Mouse (Mus musculus): ENCODE results near the gene Nfix. TPM values are rescaled to one million over a fixed set of nuclear protein-coding genes. Genes with fewer than 3 reads are reported as not detected.
A peak's percentile ranks its signal among the peaks of the same experiment; 100 is the strongest.

Nfix gene
- total RNA-seq, 2 experiments from 2014 or later = 465 to 558 TPM

DNA sequence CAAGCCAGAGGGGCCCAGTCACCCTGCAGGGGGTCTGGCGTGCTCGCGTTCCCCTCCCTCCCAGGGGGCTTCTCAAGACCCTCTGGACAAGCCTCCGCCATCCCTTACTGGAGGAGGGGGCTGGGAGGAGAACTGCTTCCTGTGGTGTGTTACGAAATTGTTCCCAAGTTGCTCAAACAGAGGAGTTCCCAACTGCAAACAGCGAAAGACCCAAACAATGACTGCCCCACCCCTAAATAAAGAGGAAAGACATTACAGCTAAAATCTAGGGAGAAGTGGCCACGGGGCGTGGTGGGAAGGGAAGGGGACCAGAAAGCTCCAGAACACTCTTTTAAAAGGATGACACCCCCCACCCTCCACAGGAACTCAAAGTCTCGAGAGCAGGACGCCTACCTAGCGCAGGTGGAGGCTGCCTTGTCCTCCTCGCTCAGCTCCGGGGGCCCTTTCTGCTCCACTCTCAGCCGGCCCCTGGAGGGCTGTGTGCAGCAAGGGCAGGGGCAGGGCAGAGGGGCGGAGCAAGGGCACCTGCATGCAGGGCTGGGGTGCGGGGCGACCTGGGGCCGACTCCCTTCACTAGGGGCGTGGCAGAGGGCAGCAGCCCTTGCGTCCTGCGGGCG is 92.8 kb downstream of the Nfix start:
- no peak for TF ChIP-seq CTCF (IDR thresholded peaks at IDR 0.05)
- intact Hi-C loops (cut with DNase I) = no loop called here
- peak; percentile 70 for DNase-seq
- peak overlapping the region; percentile 58 for H3K4me3 ChIP-seq
- peak overlapping the region; percentile 87 for H3K27ac ChIP-seq

DNA sequence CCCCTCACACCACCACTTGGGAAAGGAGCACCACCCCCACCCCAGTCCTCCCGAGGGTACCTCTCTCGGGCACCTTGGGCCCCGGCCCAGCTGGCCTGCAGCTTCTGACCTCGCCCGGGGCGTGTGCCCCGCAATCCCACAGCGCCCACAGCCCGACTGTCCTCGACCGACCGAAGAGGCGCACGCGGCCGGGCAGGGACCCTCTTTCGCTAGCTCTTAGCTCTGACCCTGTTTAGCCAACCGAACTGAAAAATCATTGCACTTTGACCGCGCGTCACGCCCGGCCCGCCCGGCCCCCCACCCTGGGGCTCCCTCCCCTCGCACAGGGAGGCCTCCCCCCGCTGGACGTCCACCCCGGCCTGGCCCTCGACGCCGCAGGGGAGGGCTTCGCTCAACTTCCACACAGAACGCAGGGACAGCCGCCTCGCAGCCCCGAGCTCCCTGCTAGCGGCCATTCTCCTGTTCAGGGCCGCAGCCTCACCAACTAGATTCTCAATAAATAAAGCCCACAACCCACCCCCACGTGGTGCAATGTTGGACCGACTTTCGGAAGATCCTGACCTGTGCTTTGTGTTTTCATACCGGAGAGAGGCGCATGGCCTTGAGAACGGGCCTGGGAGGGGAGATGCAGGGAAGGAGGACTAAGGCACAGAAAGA is 93.4 kb downstream of the Nfix start:
- peak; percentile 79 for DNase-seq
- Histone ChIP-seq H3K4me3 (peak overlapping the region; percentile 58), H3K27ac (peak overlapping the region; percentile 87)
- intact Hi-C loops (cut with DNase I) = no loop called here
- TF ChIP-seq CTCF (IDR thresholded peaks at IDR 0.05) = no peak

GRCm38 (mm10) chr8:84705960-84706359 is 94.2 kb downstream of the Nfix start:
- Histone ChIP-seq H3K4me3 (peak overlapping the region; percentile 58), H3K27ac (peak overlapping the region; percentile 87)
- no peak for DNase-seq
- no peak for TF ChIP-seq CTCF (IDR thresholded peaks at IDR 0.05)
- intact Hi-C loops (cut with DNase I) = no loop called here

- intact Hi-C loops (cut with DNase I) = loop anchor here (5.0 kb wide), 1 partner anchor 32 kb away; no protein-coding TSS in a partner anchor
- peak; percentile 66 for DNase-seq
- Histone ChIP-seq H3K27ac (peak overlapping the region; percentile 87), H3K4me3 (peak overlapping the region; percentile 58)
- TF ChIP-seq CTCF (IDR thresholded peaks at IDR 0.05) = no peak
Measured at GRCm38 (mm10) chr8:84704867-84705831, 95.0 kb downstream of the Nfix start.

DNA sequence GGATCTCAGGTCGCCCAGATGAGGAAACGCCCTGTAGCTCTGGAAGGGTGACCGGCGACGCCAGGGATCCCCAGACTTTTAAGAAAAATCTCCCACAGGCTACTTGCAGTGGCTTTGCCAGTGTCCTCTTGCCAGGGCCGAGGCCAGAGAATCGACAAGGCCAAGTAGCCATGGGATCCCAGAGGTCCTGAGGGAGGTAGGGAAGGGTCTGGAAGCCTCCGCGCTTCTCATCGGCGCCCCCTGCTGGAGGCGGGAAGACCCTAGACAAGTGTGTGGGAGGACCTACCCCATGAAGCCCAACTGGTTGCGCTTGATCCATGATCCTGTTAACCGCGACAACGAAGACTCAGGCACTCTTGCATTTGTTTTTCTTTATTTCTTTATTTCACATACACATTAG is 95.8 kb downstream of the Nfix start:
- TF ChIP-seq CTCF (IDR thresholded peaks at IDR 0.05) = peak; percentile 83
- intact Hi-C loops (cut with DNase I) = loop anchor here (5.0 kb wide), 1 partner anchor 33 kb away; no protein-coding TSS in a partner anchor
- H3K27ac ChIP-seq = peak overlapping the region; percentile 87
- DNase-seq = peak; percentile 90
- H3K4me3 ChIP-seq = peak overlapping the region; percentile 58

DNA sequence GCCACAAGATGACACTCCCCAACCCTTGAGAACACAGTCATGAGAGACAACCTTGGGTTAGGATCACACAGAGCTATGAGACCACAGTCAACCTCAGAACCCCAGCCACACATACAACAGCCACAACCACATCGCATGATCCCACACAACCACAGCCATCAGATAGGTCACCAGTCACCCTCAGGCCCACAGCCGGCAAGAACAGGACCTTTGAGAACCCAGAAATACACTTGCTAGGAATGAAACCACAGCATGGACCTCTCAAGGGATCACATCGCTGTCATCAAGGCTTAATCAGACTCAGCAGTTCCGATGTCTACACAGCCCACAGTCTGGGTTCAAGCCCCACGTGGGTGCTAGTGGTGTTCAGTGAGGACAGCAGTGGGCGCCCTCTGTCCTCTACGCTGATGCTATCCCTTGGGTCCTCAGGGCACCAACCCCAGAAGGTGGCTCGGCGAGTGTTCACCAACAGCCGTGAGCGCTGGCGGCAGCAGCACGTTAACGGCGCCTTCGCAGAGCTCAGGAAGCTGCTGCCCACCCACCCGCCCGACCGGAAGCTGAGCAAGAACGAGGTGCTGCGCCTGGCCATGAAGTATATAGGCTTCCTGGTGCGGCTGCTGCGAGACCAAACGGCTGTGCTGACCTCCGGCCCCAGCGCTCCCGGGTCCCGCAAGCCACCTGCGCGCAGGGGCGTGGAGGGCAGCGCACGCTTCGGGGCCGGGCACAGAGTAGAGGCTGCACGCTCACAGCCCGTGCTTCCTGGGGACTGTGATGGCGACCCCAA is 96.5 kb downstream of the Nfix start:
- H3K4me3 ChIP-seq = peak overlapping the region; percentile 58

GRCm38 (mm10) chr8:84702963-84703465 is 97.1 kb downstream of the Nfix start:
- Histone ChIP-seq H3K4me3 (peak overlapping the region; percentile 58), H3K27ac (peak overlapping the region; percentile 87)
- TF ChIP-seq CTCF (IDR thresholded peaks at IDR 0.05) = no peak
- DNase-seq = peak; percentile 23
- intact Hi-C loops (cut with DNase I) = loop anchor here (5.0 kb wide), 1 partner anchor 34 kb away; no protein-coding TSS in a partner anchor

More for the DNA sequence above, 96.5 kb downstream of the Nfix start:
- peak; percentile 28 for DNase-seq
- H3K27ac ChIP-seq = peak overlapping the region; percentile 87
- TF ChIP-seq CTCF (IDR thresholded peaks at IDR 0.05) = no peak
- intact Hi-C loops (cut with DNase I) = loop anchor here (5.0 kb wide), 1 partner anchor 34 kb away; no protein-coding TSS in a partner anchor

DNA sequence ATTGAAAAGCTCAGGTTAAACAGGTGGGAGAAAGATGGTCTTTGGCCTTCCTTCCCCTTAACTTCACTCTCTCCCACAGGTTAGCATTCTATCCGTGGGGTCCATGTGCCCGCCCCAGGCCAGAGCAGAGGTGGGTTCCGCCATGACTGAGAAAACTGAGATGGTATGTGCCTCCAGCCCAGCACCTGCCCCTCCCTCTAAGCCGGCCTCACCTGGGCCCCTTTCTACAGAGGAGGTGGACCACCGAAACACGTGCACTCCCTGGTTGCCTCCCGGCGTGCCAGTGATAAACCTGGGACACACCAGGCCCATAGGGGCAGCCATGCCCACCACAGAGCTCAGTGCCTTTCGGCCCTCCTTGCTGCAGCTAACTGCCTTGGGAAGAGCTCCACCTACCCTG is 97.6 kb downstream of the Nfix start:
- TF ChIP-seq CTCF (IDR thresholded peaks at IDR 0.05) = no peak
- Histone ChIP-seq H3K27ac (peak overlapping the region; percentile 87), H3K4me3 (peak overlapping the region; percentile 58)
- DNase-seq = peak; percentile 35
- intact Hi-C loops (cut with DNase I) = loop anchor here (5.0 kb wide), 1 partner anchor 35 kb away; no protein-coding TSS in a partner anchor

DNA sequence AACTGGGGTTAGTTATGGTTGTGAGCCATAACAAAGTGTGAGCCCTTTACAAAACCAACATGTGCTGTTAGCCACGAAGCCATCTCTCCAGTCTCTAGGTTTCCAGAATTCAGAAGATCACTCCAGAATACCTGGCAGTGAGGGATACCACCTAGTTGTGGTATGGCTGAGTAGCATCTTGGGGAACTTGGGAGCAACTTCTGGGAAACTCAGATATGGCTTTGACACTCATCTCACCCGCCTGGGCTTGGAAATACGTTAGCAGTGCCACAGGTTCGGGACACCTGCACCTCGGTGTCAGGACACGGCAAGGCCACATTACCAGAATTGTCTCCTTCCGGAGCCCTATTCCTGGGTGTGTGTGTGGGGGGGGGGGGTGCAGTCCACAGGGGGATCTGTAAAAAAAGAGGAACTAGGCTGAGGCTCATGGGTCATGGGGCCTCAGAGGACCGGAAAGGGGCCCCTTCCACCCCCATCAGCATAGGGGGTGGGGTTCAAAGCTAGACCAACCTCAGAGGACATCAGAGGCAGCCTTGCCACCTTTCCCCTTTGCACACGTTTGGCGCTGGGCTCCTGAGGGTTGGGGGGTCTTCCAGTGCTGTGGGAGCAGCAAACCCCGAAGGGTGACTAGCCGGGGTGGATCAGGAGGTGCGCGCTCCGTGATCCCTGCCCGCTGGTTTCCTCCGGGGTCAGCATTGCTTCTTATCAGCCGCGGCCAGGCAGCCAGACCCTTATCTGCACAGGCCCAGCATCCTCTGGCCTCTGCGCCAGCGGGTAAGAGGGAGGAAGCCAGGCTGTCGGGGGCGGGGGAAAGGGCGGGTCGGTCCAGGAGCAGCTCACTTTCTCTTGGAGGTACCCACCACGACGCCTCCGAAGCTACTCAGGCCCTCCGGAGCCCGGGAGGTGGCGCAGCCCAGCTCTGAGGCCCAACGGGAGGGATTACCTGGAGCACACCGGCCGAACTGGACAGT is 98.9 kb downstream of the Nfix start, which contains the start of gene Lyl1:
Gene Lyl1, plus strand, starts transcription at position 517 of the 971 bp plus-strand sequence.
- intact Hi-C loops (cut with DNase I) = loop anchor here (5.0 kb wide), 1 partner anchor 36 kb away; no protein-coding TSS in a partner anchor
- peak; percentile 75 for DNase-seq
- peak; percentile 33; the same call in 1 of the 2 replicates for TF ChIP-seq CTCF (IDR thresholded peaks at IDR 0.05)
- Histone ChIP-seq H3K27ac (peak within 1 kb of the TSS; percentile 87), H3K4me3 (peak within 1 kb of the TSS; percentile 58)

- intact Hi-C loops (cut with DNase I) = loop anchor here (5.0 kb wide), 1 partner anchor 37 kb away; no protein-coding TSS in a partner anchor
- peak overlapping the region; percentile 87 for H3K27ac ChIP-seq
- no peak for TF ChIP-seq CTCF (IDR thresholded peaks at IDR 0.05)
- no peak overlapping the region; the same call in 1 of the 2 replicates for H3K4me3 ChIP-seq
- DNase-seq = no peak
Measured at GRCm38 (mm10) chr8:84700526-84700925, 99.6 kb downstream of the Nfix start.
